Mouse (Mus musculus): ENCODE data around the gene Rpl27a.

Rpl27a gene

DNA sequence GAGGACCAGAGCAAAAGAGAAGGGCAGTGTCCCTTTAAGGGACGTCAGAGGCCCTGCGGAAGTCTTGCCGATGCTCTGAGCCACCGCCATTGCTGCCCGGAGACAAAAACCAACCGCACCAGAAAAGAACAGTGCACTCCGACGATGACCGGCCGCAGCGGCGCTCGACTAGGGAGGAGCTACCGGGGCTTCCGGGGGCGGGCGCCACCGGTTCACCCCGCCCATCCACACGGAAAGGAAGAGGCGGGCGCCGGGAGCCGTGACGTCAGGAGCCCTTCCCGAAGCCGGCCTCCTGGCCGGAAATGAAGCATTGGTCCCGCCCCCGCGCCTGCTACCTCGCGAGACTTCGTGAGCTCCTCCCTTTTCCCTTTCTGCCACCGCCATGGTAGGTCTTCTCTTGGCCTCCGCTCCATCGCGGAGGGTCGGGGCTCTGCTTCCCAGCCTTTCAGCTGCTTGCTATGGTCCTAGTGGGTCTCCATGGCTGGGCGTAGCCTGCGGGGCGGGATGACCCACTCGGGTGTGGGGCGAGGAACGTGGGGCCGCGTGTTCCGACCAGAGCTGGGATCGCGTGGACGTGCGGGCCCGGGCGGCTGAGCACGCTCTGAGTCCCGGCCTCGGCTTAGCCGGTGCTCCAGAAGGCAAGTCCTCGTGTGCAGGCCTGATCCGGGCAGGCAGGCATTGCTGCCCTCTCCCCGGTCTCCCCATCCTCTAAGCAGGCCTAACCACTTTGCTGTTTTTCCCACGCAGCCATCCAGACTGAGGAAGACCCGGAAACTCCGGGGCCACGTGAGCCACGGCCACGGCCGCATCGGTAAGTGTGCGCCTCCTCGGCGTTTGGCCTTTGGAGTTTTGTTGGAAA, at the start of gene Rpl27a:
Gene Rpl27a, plus strand, starts transcription at position 310 of the 859 bp plus-strand sequence.
- DNase-seq: peak; percentile 99

DNA sequence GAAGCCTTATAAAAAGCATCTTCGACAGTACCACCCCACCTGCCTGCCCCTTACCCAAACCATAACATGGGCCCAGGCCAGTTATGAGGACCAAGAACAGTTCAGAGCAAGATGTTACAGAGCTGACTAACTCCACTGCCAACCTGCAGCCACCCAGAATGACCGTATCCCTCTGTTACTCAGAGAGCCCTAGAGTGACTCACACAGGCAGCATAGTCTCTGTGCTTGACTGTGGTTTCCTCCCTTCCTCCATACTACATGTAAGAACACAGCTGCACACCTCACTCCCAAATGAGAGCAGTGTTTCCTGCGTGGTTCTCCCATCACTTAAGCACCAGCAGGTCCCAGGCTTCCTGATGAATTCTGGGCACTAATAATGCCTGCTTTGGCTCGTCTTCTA, 48.2 kb upstream of the Rpl27a start:
- no peak for DNase-seq

DNA sequence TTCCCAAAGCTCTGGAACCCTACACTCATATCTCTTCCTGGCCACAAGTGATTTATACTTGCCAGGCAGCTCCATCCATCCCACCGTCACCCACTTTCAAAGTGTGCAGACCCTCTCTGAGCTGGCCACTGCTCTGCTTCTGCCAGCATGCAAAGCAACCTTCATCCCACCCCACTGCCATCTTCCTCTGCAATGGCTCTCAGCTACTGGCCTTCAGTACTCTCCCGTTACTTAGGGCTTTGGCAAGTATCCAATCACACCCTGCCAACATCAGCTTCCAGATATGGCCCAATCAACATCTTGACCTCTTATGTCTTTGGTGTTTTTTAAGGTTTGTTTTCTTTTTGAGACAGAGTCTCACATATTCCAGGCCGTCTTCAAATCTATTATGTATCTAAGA, 41.0 kb upstream of the Rpl27a start:
- DNase-seq: no peak

DNA sequence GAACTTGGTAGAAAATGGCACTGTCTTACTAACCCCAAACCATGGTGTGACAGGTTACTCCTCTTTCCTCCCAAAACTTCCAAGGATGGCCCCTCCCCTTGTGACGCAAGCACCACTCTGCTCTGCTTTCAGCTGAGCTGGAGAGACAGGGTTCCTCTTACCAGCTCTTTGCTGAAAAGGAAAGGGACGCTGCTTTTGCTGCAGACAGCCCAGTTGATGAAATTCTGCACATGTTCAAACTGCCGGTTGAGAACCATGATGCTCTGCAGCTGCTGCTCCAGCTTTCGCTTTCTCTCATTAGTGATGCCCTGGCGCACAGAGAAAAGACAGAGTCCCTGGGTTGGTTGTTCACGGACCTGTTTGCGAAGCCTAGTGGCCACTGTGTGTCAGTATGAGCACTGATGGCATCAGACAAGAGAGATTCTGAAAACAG, 38.2 kb upstream of the Rpl27a start:
- DNase-seq: no peak

DNA sequence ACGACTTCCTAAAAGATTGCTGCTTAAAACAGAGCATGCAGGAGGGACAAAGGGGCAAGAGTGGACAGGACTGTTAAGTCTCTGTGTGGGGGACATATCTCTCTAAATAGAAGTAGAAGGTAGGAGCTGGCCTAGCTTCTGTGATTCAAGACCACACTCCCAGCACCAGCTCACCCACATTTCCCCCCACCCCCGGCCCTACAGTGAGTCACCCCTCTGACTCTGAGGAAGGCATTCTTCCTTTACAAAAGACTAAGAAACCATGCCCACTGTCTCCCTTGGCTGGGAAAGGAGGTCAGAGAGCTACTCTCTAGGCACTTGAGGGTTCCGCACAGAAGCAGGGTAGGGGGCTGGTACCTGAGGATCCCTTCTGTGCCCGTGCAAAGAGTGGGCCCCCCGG, 34.7 kb upstream of the Rpl27a start:
- DNase-seq: no peak

DNA sequence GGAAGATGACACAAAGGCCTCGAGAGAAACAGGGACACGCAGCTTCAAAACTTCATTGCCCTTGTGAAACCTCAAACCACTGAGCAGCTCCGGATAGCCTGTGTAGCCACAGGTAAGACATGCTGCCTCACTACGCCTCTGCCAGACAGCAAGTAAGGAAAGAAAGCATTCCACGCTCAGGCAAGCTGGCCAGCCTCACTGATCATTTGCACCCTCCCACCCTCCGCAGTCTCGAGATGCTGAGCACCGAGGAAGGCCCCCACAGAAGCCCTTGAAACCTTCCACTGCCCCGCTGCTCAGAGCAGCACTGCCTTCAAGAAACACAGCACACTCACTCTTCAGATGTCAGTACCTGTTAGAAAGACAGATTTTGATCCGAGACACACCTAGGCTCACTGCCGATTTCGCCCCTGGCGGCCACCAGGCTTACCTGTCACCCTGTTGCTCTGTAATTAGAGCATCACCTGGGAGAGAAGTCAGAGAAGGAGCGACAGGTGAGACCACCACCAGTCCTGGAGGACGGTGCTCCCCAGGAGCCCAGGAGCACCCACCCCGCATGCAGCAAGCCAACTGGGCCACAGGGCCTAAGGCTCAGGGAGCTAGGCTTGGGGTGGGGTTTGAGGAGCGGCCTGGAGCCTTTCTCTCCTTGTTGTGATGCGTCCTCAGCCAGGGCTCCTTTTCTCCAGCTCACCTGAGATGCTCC, 26.2 kb upstream of the Rpl27a start:
- peak; percentile 33 for DNase-seq

DNA sequence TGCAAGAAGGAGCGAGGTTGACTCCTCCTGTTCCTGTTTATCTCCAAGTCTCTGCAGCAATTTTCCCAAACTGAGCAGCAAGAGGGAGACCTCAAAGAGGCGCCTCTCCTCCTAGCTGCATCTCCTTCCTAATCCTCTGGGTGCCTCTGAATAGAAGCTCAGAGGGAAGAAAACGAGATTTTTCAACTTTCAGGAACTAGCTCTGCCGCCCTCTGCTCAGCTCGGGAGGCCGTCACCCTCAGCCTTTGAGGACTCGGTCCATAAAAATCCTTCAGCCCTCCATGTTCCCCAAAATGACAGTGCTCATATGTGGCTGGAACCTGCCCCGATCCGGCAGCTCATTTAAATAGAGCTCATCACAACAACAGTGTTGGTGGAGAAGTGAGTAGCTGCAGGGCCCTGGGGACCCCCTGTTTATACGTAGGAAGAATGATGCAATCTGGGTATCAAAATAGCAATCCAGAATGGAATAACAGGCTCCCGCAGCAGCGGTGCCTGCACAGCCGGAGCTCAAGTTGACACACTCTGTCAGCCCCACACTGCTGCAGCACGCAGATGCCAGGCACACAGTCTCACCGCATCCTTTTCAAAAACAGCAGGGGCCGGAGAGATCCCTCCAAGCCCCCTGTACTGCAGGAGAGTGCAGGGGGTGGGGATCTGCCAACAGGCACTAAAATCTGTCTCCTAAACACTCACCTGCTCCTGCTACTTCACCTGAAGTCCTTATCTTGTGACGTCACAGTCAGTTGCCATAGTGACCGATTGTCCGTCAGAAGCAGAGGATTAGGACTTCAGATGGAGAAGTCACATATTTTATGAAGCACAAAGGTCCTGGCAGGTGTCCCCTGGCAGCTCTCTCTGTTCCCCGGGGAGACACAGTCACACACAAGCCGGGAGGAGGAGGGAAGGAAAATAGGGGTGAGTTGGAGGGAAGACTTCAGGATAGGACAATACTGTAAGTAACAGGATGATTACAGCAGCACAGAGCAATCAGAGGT, 25.3 kb upstream of the Rpl27a start:
- DNase-seq: peak; percentile 69

DNA sequence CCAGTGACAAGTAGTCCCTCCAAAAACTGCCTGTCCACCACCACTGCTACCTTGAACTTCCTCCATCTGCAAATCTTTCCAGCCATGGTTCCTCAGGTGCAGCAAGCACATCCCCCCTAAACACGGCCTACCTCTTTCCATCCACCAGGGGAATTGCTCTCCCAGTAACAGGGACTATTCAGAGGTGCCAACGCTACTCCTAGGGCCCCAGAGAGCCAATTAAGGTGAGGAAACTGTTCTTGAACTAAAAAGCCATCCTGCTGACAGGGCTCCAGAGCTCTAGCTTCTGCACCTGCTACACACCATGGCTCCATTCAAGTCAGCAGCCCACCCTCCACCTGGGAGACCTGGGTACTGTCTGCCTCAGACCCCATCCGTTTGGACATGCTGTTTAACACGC, 21.4 kb upstream of the Rpl27a start:
- no peak for DNase-seq

DNA sequence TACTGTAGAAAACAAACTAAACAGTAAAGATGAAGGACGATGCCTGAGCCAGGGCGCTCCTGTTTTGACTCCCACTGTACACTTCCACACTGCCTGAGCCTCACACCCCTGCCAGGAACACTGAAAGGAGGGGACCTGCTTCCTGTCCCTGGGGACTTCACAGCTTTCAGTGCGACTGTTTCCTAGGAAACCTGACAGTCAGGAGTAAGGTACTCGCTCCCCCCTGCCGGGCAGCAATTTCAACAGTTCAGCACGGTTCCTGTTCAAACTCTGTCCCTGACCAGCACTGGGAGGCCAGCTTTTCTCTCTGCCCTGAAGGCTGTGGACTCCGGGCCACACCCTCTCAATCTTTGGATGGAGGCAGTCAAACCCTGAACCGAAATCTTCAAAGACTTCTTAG, 11.8 kb upstream of the Rpl27a start:
- DNase-seq: no peak

DNA sequence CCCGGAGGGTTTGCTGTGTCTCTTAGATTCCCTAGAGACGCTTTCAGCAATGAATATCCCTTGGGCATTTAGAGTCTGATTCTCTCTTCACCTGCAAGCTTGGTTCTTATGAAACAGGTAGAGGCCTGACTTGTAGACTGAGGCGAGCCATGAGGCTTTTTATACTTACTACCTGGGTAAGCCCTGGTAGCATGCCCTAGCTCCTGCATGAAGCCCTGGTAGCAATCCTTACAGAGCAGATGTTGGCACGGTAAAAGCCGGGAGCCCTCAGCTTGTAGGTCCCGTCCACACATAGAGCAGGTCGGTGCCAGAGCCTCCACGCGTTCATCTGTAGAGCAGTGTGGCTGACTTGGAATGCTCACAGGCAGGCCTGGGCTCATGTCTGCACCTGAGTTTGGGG, 11.4 kb upstream of the Rpl27a start:
- DNase-seq: no peak

DNA sequence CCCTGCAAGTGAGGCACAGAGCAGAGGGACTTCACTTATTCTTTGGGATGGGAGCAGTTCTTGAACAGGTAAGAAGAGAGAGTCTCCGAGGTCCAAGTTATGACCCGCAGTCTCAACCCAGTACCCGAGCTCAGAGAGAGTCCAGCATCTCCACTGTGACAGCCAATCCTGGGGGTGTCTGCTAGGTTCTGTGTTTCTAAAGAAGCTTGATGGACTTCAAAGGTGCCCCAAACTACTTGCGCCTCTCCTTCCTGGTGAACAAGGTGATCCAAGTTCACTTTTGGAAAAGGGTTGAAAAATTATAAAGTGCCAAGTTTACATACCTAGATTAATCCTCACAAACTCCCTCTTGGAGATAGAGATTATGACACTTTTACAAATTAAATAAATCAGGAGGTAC, 10.9 kb upstream of the Rpl27a start, which contains the start of gene Trim66:
Gene Trim66, minus strand, starts transcription at position 101 of the 400 bp plus-strand sequence.
- no peak for DNase-seq

DNA sequence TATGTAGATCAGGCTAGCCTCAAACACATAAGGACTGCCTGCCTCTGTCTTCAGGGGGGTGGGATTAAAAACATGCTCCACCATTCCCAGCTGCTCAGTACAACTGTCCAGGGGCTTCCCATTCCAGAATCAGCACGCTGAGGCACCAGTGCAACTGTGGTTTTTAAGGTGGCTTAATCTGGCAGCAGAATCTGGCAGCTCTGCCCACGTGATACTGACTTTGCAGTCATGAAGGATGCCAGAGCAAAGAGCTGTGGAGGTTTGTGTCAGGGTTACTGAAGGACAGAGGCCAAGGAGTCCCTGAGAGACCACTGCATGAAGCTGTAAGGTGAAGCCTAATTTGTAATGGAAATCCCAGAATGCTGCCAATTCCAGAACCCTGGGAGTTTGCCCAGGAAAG, 8.1 kb upstream of the Rpl27a start:
- no peak for DNase-seq

DNA sequence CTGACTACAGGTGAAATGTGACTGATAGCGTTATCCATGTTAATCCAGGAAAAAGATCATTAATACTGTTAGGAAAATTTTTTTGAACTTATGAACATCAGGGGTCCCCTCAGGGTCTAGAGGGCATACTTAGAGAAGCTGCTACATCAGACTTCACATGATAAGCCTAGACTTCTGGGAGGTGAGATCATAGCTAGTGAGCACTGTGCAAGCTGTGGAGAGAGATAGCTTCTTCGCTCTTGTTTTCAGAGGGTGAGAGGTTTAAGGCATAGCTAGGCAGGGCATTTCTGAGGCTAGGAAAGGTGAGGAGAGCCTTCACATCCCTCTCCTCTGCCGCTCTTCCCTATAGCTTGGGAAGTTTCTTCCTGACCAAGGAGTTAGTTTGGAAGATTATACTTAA, 7.1 kb upstream of the Rpl27a start:
- DNase-seq: no peak

DNA sequence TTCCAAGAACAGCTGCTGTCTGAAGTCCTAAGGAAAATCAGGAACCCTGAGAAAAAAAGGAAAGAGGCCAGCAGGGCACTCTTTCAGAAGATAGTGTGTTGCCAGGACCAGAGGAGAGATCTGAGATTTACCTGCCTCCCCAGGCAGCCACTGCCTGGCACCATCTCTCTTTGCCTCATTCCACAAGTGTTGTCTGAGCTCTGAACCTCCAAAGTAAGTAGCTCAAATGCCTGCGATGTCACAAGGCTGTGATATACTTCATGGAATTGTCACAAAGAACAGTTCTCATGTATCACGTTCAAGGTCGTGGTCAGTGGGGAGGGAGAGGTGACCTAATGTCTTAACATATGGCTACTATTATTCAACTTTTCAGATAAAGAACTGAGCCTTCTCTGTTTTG, 2.4 kb upstream of the Rpl27a start:
- no peak for DNase-seq

DNA sequence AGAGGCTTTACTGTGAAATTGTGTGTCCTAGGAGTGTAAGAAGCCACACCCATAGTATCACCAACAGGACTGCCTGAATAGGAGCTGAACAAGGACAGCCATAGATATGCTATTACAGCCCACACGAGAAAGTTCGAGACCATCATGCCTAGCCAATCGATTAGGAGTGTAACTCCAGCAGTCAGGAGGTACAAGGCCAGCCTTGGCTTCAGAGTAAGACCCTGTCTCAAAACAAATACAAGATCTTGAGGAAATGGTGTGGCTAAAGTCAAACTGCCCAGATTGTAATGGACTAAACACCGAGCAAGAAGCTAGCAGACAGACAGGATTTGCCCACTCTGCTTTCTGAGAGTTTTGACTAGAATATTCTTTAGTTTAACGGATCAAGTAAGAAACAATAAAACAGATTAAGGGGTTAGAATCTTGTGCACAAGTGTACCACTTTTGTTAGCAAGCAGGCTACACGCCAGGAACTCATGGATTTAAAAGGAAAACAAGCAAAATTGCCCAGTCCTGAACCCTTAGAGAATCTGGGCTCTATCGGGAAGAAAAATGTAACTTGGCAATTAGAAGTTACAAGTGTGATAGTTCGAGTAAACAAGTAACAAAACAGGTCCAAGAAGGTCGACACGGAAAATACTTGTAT, 788 bp upstream of the Rpl27a start:
- DNase-seq: no peak

DNA sequence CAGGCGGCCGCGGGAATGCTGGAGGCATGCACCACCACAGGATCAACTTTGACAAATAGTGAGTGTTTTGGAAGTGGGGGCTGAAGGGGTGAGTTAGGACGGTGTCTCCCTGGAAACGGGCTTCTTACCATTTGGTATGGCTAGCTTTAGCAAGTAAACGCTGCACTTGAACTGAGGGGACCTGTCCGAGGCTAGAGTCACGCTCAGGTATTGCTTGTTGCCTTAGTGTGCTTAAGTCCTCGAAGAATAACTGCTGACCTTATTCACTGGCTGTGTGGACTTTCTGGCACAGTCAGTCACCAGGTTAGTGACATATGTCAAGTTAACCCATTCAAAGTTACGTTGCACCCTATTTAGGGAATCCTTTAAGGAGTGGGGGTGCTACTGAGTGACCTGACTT, 989 bp downstream of the Rpl27a start:
- DNase-seq: no peak

DNA sequence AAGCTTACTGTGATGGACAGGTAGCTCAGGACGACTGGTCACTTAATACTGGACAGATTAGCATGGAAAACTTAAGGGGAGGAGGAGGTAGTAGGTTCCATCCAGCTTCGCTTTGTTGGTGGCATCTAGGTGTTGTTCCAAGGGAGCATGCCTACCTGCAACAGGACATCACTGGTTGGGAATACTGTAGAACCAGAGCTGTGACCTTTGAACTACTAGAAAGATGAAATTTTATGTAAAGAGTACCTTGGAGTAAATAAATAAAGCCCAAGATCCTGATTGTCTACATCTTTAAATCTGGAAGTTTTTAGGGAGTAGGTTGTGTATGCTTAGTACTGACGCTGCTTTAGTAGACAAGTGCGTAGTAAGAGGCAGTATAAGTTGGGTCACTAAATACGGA, 3.1 kb downstream of the Rpl27a start:
- DNase-seq: no peak

DNA sequence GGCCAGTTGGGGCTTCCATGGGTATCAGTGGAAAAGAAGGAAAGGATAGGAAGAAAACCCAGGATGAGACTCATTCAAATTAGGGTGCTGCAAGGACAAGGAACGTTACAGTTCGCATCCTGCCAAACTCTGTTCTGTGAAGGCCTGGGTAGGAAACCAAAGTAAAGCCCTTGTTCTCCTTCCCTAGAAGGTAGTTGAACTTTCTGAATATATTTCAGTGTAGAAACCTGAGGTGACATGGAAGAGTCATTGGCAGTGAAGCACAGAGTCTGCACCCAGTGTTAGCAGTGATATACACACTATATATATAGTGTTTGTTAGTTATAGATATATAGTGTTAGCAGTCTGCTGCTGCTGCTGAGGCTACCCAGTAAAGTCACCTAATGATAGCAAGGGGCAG, 4.4 kb downstream of the Rpl27a start:
- no peak for DNase-seq

DNA sequence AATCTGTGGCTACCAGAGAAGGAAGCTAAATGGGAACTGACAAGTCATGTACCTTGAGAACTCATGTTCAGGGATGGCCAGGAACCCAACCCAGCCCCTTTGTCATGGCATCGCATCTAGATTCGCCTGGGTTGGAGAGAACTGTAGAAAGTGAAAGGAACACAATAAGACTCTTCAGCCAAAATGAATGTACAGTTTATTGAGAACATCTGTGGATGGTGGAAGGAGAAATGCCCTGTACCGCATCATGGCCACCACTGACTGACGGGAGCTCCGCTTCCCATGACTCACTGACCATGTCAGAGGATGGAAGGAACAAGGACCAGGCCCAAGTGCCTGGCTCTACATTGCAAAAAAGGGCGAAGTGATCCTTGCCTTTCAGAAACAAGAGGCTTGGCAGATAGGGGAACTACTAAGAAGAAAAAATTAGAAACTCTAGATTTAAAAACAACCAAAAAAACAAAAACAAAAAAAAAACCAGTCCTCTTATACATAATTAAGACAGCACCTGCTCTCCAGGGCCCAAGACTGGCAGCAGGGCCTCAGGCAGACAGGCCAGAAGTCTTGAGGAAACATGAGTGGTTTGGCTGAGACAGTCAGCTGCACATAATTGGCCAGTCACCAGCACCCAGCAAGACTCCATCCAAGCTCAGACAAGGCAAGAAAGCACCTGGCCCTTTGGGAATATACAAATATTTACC, 4.9 kb downstream of the Rpl27a start:
- DNase-seq: no peak

DNA sequence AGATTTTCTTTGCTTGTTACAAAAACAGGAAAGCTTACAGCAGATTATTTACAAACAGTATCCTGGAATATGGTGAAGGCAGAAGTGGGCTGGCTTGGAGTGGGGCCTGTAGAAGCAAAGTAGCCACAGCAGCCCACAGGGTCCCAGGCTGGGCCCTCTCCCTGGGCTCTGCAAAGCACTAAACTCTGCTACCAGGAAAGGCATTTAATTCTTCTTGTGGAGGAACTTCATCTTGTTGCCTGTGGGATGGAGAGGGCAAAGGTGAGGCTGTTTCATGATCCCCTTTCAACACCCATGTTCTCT, 5.4 kb downstream of the Rpl27a start:
- no peak for DNase-seq

DNA sequence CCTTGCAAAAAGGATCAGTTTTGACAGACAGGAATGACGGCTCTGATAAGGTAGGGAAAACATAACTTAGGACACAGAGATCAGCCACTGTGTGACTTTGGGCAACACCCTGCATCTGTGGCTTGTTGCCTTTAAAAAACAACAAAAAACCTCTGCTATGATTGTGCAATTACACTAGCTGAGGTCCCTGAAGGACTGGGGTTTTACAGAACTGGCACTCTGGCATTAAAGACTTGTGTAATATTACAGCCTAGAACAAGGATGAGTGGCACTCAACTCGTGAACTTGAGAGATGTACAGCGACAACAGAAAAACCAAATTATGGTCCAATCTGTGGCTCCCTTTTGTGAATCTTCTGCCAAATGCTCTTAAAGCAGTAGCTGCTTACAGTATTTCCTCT, 5.8 kb downstream of the Rpl27a start:
- DNase-seq: no peak
